Mouse (Mus musculus): ENCODE measurements at regions not wholly inside any gene's neighbourhood (a gene's known extent, or its start where the extent isn't known, plus 50 kb on each side); places are given as distances from the start of the nearest gene placed in this dataset.

- TF ChIP-seq POLR2A (IDR thresholded peaks at IDR 0.05; ENCODE audit: insufficient read depth, low read depth, low read length) = no peak
- no peak for TF ChIP-seq CTCF (IDR thresholded peaks at IDR 0.05)
- no peak for TF ChIP-seq EP300 (IDR thresholded peaks at IDR 0.05; ENCODE audit: insufficient read depth, low read depth, low read length)
These were observed 52.8 kb upstream of the Armc3 start for GRCm38 (mm10) chr2:19146289-19146688.

Data from heart, adult 2 months (tissue).